Mouse (Mus musculus): ENCODE data around the gene Fbrsl1. TPM values are rescaled to one million over a fixed set of nuclear protein-coding genes. Genes with fewer than 3 reads are reported as not detected.

Gene Fbrsl1
- polyA plus RNA-seq, 1 experiment from 2014 or later, result 23.9 TPM

DNA sequence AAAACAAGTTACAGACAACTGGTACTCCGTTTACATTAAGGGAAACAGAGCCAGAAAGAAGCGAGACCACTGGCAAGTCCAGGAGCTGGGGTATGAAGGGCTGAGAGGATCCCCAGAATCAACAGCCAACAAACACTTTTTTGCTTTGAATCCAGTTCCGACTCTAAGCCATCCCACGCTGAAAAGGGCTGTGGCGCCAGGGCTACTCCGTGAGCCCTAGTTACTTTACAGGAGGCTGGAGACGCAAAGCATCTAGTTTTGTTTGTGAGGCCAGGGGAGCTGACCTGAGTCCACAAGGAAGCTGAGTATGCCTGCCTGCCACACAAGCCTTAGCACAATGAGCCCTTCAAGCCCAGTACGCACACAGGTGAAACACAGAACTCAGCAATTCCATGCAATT is 61.0 kb downstream of the Fbrsl1 start:
- Histone ChIP-seq H3K36me3 (ENCODE audit: control insufficient read depth, insufficient read depth) (no peaks in the 10 kb centered on the region), H3K9me3 (ENCODE audit: control insufficient read depth, low read length) (no peaks in the 10 kb centered on the region), H3K27ac (ENCODE audit: low read length) (no peak overlapping the region), H3K4me1 (replicated peaks; ENCODE audit: control insufficient read depth, insufficient read depth, low read length) (peaks cover 29% of the 10 kb centered on the region), H3K4me3 (replicated peaks; ENCODE audit: low read length) (peak overlapping the region; percentile 79), H3K9ac (replicated peaks; ENCODE audit: low read depth, low read length) (peak overlapping the region; percentile 84), H3K27me3 (replicated peaks; ENCODE audit: control insufficient read depth, insufficient read depth, low read length) (no peaks in the 10 kb centered on the region), H3K4me2 (ENCODE audit: low read length) (peak overlapping the region; percentile 66)
- no peak; the same call in 1 of the 2 replicates for ATAC-seq
- WGBS, result 5% methylated on average over 8 of the region's 8 CpGs

DNA sequence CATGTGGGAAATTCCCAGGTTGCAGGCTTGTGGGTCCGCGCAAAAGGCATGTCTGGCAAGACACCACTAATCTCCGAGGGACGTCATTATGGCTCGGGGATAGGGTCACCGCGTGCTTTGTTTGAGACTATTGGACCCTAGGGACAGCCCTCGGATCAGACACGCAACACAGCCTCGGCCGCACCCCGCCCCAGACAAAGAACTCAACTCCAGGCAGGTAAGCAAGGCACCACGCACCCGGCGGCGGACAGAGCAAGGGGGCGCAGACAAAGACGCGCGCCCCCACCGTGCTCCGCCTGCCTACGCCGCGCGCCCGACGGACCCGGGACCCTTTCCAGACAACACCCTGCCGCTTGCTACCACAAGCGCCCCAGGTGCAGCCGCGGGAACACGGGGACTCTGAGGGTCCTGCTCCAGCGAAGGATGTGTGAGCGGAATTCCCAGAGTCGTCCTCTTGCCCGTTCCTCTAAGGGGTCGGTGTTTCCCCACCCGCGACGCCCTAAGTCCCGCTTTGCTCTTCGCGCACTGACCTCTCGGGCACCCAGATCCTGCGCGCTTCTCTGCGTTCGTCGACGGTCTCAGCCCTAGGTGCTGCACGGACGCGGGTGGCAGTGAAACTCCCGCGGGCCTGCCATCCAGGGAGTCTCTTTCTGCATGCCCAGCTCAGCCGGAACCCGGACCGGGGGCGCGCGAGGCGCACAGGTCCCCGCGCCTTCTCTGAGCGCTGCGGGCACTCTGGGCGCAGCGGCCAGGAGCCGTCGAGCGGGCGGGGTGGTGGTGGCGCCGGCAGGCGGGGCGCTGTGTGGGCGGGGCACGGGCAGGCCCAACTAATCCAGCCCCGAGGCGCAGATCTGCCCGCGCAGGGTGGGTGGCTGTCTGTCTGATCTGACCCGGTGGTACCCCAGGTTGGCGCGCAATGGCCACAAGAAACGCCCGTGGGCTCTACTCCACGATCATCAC is 61.7 kb downstream of the Fbrsl1 start:
- H3K4me2 ChIP-seq (ENCODE audit: low read length), result peak overlapping the region; percentile 66
- peak overlapping the region; percentile 79 for H3K4me3 ChIP-seq (replicated peaks; ENCODE audit: low read length)
- H3K9me3 ChIP-seq (ENCODE audit: control insufficient read depth, low read length), result no peaks in the 10 kb centered on the region
- no peaks in the 10 kb centered on the region for H3K36me3 ChIP-seq (ENCODE audit: control insufficient read depth, insufficient read depth)
- under 1% methylated on average over 84 of the region's 90 CpGs for WGBS
- peaks cover 29% of the 10 kb centered on the region for H3K4me1 ChIP-seq (replicated peaks; ENCODE audit: control insufficient read depth, insufficient read depth, low read length)
- peak; percentile 92 for ATAC-seq
- peak overlapping the region; percentile 84 for H3K9ac ChIP-seq (replicated peaks; ENCODE audit: low read depth, low read length)
- H3K27me3 ChIP-seq (replicated peaks; ENCODE audit: control insufficient read depth, insufficient read depth, low read length), result no peaks in the 10 kb centered on the region
- H3K27ac ChIP-seq (ENCODE audit: low read length), result peak overlapping the region; percentile 42

DNA sequence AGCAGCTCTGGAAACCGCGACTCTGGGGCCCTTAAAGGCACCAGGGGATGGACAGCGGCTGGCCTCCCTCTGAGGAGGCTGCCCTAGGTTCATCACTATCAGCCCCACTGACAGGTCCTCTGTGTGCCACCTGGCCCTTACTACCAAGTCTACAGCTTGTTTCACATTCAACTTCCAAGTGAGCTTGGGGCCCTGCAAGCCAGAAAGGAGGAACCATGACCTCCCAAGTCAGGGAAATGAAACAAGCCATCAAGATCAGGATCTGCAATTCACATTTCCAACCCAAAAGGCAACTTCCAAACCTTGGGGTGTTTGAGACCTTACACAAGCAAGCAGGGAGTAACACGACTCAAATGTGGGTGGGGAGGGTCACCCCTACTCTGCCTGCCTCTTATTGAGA is 63.0 kb downstream of the Fbrsl1 start:
- no peaks in the 10 kb centered on the region for H3K9me3 ChIP-seq (ENCODE audit: control insufficient read depth, low read length)
- peak overlapping the region; percentile 36; the same call in 1 of the 2 replicates for H3K9ac ChIP-seq (replicated peaks; ENCODE audit: low read depth, low read length)
- no peak for ATAC-seq
- H3K4me2 ChIP-seq (ENCODE audit: low read length), result peak overlapping the region; percentile 66
- 52% methylated on average over 4 of the region's 4 CpGs for WGBS
- H3K4me1 ChIP-seq (replicated peaks; ENCODE audit: control insufficient read depth, insufficient read depth, low read length), result peaks cover 29% of the 10 kb centered on the region
- no peak overlapping the region for H3K27ac ChIP-seq (ENCODE audit: low read length)
- H3K36me3 ChIP-seq (ENCODE audit: control insufficient read depth, insufficient read depth), result 0 out of 2 replicates have a peak, but pooled peaks cover 2% of the 10 kb centered on the region
- H3K4me3 ChIP-seq (replicated peaks; ENCODE audit: low read length), result peak overlapping the region; percentile 79
- no peaks in the 10 kb centered on the region for H3K27me3 ChIP-seq (replicated peaks; ENCODE audit: control insufficient read depth, insufficient read depth, low read length)

DNA sequence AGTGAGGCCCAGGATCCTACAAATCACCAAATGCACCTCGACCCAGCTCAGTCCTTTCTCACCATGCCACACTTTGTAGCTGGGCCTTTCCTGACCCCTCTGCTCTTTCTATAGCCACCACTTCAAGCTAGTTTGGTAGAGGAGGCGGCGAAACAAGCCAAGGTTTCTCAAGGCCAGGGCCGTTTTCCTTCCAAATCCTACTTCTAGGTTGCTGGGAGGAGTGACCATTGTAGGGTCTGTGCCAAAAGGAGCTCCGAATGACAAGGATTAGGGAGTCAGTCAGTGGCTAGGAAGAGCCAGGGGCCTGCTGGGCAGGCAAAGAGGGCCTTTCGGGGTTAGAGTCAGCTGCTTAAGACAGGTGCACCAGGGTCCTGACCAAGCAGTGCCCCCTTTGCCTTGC is 63.8 kb downstream of the Fbrsl1 start:
- no peak for ATAC-seq
- Histone ChIP-seq H3K4me3 (replicated peaks; ENCODE audit: low read length) (no peak overlapping the region; the same call in 1 of the 2 replicates), H3K9ac (replicated peaks; ENCODE audit: low read depth, low read length) (no peak overlapping the region; the same call in 1 of the 2 replicates)

DNA sequence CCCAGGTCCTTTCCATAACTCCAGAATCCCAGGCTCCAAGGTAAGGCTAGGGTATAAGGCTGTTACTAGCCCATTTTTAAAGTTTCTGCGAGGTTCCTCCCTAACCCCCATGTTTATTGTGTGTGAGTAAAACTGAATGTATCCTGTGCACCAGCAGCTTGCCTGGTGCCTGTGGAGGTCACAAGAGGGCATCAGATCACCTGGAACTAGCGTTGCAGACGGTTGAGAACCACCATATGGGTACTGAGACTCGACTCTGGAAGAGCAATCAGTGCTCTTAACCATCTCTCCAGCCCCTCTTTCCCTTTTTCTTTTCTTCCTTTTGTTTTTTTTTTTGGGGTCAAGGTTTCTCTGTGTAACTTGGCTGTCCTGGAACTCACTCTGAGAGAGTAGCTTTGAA is 68.5 kb downstream of the Fbrsl1 start:
- H3K36me3 ChIP-seq (ENCODE audit: control insufficient read depth, insufficient read depth), result peaks cover 36% of the 10 kb centered on the region

More for the DNA sequence above, 63.8 kb downstream of the Fbrsl1 start:
- peak overlapping the region; percentile 66 for H3K4me2 ChIP-seq (ENCODE audit: low read length)
- no peak overlapping the region for H3K27ac ChIP-seq (ENCODE audit: low read length)
- peaks cover 29% of the 10 kb centered on the region for H3K4me1 ChIP-seq (replicated peaks; ENCODE audit: control insufficient read depth, insufficient read depth, low read length)
- H3K27me3 ChIP-seq (replicated peaks; ENCODE audit: control insufficient read depth, insufficient read depth, low read length), result no peaks in the 10 kb centered on the region
- H3K9me3 ChIP-seq (ENCODE audit: control insufficient read depth, low read length), result no peaks in the 10 kb centered on the region
- 0 out of 2 replicates have a peak, but pooled peaks cover 2% of the 10 kb centered on the region for H3K36me3 ChIP-seq (ENCODE audit: control insufficient read depth, insufficient read depth)
- 58% methylated on average over 6 of the region's 6 CpGs for whole genome bisulfite sequencing

DNA sequence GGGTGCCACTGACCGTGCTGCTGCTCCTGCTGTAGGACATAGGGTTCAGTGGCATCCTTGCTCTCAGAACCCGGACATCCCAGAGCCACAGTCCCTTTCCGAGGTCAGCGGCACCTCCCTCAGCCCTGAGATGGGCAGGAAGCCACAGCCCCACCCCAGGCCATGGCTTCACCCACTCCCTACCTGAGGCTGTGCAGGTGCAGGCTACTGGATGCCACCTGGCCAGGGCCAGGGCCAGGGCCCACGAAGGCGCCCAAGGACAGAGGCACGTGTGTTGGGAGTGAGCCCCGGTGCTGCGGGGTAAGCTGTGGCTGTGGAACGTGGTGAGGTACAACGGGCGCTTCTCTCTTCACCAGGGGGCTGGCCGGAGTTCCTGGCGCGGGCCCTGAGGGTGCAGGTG is 69.2 kb downstream of the Fbrsl1 start:
- no peak for ATAC-seq
- Histone ChIP-seq H3K36me3 (ENCODE audit: control insufficient read depth, insufficient read depth) (peaks cover 38% of the 10 kb centered on the region), H3K4me1 (replicated peaks; ENCODE audit: control insufficient read depth, insufficient read depth, low read length) (peaks cover 7% of the 10 kb centered on the region), H3K9me3 (ENCODE audit: control insufficient read depth, low read length) (no peaks in the 10 kb centered on the region), H3K9ac (replicated peaks; ENCODE audit: low read depth, low read length) (no peak overlapping the region), H3K27ac (ENCODE audit: low read length) (no peak overlapping the region), H3K27me3 (replicated peaks; ENCODE audit: control insufficient read depth, insufficient read depth, low read length) (no peaks in the 10 kb centered on the region), H3K4me2 (ENCODE audit: low read length) (no peak overlapping the region), H3K4me3 (replicated peaks; ENCODE audit: low read length) (no peak overlapping the region)
- 91% methylated on average over 15 of the region's 15 CpGs for WGBS

More for the DNA sequence above, 68.5 kb downstream of the Fbrsl1 start:
- Histone ChIP-seq H3K9me3 (ENCODE audit: control insufficient read depth, low read length) (no peaks in the 10 kb centered on the region), H3K27ac (ENCODE audit: low read length) (no peak overlapping the region), H3K27me3 (replicated peaks; ENCODE audit: control insufficient read depth, insufficient read depth, low read length) (no peaks in the 10 kb centered on the region), H3K4me1 (replicated peaks; ENCODE audit: control insufficient read depth, insufficient read depth, low read length) (peaks cover 15% of the 10 kb centered on the region), H3K4me3 (replicated peaks; ENCODE audit: low read length) (no peak overlapping the region), H3K4me2 (ENCODE audit: low read length) (no peak overlapping the region), H3K9ac (replicated peaks; ENCODE audit: low read depth, low read length) (no peak overlapping the region)
- 92% methylated on average over 4 of the region's 4 CpGs for WGBS
- ATAC-seq, result no peak

DNA sequence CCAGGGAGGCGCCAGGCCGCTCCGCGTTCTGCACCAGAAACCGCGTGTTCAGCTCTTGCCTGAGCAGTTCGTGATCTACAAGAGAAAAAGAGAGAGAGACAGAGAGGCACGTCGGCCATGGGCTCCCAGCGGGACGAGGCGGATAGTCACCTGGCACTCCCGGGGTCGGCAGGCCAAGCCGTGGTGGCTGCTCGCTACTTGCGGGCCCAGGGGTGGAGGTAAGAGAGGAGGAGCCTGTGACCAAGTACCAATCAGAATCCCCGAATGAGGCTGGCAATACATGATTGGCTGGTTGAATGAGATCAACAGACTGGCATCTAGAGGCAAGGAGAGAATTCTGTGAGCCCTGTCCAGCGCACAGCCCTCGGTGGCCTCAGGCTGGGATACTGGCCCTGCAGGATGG is 70.1 kb downstream of the Fbrsl1 start:
- Histone ChIP-seq H3K27ac (ENCODE audit: low read length) (no peak overlapping the region), H3K4me1 (replicated peaks; ENCODE audit: control insufficient read depth, insufficient read depth, low read length) (peaks cover 4% of the 10 kb centered on the region; the same call in 1 of the 2 replicates), H3K36me3 (ENCODE audit: control insufficient read depth, insufficient read depth) (peaks cover 46% of the 10 kb centered on the region), H3K4me2 (ENCODE audit: low read length) (no peak overlapping the region), H3K27me3 (replicated peaks; ENCODE audit: control insufficient read depth, insufficient read depth, low read length) (no peaks in the 10 kb centered on the region), H3K9ac (replicated peaks; ENCODE audit: low read depth, low read length) (no peak overlapping the region), H3K4me3 (replicated peaks; ENCODE audit: low read length) (no peak overlapping the region), H3K9me3 (ENCODE audit: control insufficient read depth, low read length) (no peaks in the 10 kb centered on the region)
- WGBS, result 36% methylated on average over 20 of the region's 20 CpGs
- ATAC-seq, result no peak

DNA sequence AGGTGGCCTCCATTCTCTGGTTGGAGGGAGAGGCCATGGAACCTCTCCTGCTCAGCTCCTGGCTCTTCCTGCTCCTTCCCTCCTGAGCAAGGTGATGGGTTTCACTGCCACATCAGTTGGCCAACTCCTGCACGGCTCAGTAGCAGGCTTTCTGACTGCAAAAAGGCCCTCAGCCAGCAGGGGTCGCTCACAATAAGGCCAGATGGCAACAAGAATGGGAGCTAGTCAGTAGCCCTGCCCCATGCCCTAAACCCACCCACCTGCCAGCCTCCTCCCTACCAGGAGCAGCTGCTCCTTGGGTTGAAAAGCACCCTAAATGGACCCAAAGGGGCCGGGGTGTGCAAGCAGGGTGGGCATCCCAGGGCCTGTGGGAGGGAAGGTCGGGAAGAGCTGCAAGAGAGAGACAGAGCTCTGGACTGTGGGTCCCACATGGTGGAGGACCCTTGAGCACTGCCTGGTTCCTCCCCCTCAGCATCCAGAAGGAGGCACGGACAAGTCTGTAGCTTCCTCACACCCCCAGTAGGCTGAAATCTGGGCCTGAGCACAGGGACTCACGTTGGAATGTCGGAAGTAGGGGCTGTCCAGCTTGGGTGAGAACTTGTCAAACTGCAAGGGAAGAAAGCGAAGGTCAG is 71.4 kb downstream of the Fbrsl1 start:
- Histone ChIP-seq H3K4me3 (replicated peaks; ENCODE audit: low read length) (no peak overlapping the region), H3K27ac (ENCODE audit: low read length) (no peak overlapping the region), H3K9ac (replicated peaks; ENCODE audit: low read depth, low read length) (no peak overlapping the region), H3K9me3 (ENCODE audit: control insufficient read depth, low read length) (no peaks in the 10 kb centered on the region), H3K36me3 (ENCODE audit: control insufficient read depth, insufficient read depth) (peaks cover 48% of the 10 kb centered on the region), H3K27me3 (replicated peaks; ENCODE audit: control insufficient read depth, insufficient read depth, low read length) (no peaks in the 10 kb centered on the region), H3K4me2 (ENCODE audit: low read length) (no peak overlapping the region), H3K4me1 (replicated peaks; ENCODE audit: control insufficient read depth, insufficient read depth, low read length) (peaks cover 4% of the 10 kb centered on the region; the same call in 1 of the 2 replicates)
- ATAC-seq, result peak; percentile 65
- WGBS, result 46% methylated on average over 8 of the region's 8 CpGs

Data from forebrain, embryonic 16.5 days (tissue).